Mouse (Mus musculus): Measurements from ENCODE around the gene Brd2.

Brd2 gene

GRCm38 (mm10) chr17:34133289-34133688 is 10.9 kb upstream of the Brd2 start:
- DNase-seq (ENCODE audit: low spot score in 2 of 2) = no peak

- no peak for DNase-seq (ENCODE audit: low spot score in 2 of 2)
Observed at GRCm38 (mm10) chr17:34131911-34132310, 9.5 kb upstream of the Brd2 start.

GRCm38 (mm10) chr17:34130073-34130947 is 7.9 kb upstream of the Brd2 start:
- DNase-seq (ENCODE audit: low spot score in 2 of 2) = no peak

- peak; percentile 51 to 60 for DNase-seq (ENCODE audit: low spot score in 2 of 2)
Observed at GRCm38 (mm10) chr17:34128944-34129791, 6.7 kb upstream of the Brd2 start.

DNA sequence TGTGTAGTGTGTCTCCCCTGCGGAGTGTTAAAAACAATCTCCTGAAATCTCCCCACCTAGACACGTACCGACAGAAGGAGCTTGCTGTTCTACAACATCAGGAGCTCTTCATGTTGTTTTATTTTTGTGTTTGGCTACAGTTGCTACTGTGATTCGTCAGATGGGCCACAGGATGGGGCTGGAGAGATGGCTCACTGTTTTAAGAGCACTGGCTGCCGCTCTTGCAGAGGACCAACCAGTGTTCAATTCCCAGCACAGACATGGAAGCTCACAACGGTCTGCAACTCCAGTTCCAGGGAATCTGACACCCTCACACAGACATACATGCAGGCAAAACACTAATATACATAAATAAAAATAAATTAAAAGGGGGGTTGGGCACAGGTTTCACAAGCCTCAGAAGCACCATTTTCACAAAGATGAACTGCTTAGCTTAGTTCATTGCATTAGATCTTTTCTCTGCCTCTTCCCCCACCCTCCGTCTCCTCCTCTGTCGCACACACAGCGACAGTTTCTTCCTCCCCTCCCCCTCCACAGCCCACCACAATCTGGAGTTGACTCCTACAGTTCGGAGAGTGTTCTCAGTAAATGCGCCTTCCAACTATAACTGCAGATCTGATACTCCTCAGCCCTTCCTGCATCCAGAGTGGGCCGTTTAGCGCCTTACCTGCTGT is 6.0 kb upstream of the Brd2 start:
- DNase-seq (ENCODE audit: low spot score in 2 of 2) = peak; percentile 49 to 52

DNA sequence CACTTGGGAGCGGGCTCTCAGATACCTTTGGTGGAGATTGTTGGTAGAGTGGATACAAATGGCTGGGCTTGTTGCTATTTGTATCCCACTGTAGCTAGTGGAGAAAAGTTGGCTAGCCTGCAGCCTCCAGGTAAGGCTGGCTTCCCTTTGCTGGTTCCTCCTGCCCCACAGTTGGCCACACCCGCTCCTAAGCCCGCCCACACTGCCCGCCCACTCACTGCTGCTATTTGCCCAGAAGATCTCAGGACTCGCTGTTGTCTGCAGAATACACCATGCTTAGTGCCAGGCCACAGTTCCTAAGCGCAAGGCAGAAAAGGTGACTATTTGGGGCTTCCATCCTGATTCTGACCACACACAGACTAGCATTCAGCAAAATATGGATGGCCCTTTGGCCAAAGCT is 5.0 kb upstream of the Brd2 start:
- peak; percentile 41 to 49 for DNase-seq (ENCODE audit: low spot score in 2 of 2)

DNA sequence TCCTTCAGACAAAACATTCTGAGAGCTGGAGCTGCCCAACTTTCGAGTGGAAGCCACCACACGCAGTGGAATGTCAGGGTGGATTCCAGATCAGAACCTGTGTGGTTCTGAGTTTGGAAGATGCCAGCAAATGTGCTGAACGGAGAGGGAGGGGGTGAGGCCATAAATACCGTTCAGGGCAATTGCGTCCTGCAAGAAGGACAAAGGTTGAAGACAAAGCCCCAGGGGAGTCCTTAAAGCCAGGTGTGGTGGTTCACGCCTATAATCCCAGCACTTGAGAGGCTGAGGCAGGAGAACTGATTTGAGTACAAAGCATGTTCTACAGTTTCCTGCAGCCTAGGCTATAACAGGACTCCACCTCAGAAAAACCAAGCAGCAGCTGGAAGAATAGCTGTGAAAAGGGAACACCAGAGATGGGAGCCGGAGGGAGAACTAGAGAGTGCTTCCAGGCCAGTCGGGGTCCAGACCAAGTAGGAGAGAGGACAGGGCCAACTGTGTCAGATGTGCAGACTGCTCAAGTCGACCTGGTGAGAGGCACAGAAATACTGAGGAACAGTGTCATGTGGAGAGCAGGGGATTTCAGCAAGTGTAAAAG is 4.5 kb upstream of the Brd2 start:
- no peak for DNase-seq (ENCODE audit: low spot score in 2 of 2)

DNA sequence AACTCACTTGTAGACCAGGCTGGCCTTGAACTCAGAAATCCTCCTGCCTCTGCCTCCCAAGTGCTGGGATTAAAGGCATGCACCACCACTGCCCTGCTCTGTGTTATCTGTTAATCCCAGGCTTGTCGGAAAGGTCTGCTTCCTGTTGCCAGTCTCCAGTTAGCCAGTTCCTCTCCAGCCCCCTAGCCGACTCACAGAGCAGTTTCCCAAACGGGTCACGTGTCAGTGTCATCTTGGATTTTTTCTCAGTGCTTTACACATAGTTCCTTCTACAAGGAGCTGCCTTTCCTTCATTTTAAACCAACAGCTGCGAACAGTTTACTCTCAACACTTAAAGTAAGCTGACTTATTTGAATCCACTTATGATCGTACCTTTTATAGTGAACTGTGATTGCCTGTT is 2.2 kb upstream of the Brd2 start:
- no peak for DNase-seq (ENCODE audit: low spot score in 2 of 2)

DNA sequence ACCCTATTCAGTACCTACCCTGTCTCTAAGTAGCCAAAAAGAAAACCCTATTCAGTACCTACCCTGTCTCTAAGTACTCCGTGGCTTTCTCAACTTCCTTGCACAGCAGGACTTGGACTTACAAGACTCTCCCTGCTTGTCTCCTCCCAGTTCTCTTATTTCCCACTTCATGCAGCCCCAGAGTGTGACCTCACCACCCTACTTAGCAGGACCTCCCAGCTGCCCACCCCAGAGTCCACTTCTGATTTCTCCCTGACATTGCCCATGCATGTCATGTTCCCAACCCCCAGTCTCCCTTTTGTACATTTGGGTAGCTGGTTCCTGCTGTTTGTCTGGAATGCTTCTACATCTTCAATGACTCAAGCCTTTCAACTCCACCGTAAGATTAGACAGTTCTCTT is 1.1 kb upstream of the Brd2 start:
- DNase-seq (ENCODE audit: low spot score in 2 of 2) = no peak

GRCm38 (mm10) chr17:34123111-34123510 is 677 bp upstream of the Brd2 start:
- DNase-seq (ENCODE audit: low spot score in 2 of 2) = no peak

DNA sequence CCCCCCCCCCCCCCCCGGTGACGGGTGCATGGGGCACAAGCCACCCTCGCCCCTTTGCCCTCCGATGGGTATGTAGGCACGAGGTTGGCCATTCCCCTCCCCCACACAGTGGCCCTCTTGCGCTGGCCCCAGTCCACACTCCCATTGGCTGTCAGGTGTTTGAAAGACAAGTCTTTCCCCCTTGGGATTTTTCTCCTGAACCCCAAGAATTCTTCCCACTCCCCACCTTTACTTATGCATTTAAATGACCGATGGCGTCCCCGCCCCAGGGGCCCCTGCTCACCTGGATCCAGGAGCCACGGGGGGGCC is 601 bp downstream of the Brd2 start:
- DNase-seq (ENCODE audit: low spot score in 2 of 2) = no peak

GRCm38 (mm10) chr17:34121172-34121878 is 1.1 kb downstream of the Brd2 start:
- DNase-seq (ENCODE audit: low spot score in 2 of 2) = peak; percentile 45 to 57

DNA sequence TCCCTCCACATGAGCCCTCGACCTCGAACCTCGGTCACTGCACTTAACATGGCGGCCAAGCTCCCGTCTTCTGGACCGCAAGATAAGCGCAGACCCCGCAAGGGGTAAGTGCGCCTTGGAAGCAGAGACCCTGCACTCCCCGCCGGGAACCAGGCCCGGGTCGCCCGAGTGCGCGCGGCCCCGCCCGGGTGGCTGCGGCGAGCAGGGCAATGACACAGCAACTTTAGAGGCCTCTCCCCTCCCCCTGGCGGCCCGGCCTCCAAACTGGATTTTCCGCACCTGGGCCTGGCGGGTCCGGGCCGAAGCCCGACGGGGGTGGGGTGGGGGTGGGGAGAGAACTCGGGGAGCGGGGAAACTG is 1.6 kb downstream of the Brd2 start:
- peak; percentile 81 to 85 for DNase-seq (ENCODE audit: low spot score in 2 of 2)

DNA sequence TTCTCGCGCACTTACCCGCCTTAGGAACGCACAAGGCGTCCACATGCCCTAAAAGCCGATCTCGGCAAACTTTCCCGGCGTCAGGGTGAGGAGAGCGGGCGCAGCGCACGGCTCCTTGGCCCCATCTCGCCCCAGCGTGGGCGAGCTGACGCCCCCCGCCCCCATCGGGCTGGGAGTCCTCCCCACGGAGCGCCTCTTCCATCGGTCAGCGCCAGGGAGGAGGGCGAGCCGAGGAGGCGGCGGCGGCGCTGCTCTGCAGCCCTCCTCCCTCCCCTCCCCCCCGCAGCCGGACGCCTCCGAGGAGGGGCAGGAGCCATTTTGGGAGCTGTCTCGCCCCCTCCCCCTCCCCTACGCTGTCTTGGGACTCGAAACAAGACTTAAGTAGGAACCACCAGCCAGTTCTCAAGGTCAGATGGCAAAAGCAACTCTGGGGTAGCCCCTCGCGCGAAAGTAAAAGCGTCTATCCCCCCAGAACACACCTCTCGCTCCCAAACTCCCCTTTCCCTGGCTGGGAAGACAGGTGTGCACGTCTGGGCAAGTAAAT is 2.2 kb downstream of the Brd2 start:
- peak; percentile 79 to 81 for DNase-seq (ENCODE audit: low spot score in 2 of 2)

GRCm38 (mm10) chr17:34119249-34120179 is 2.9 kb downstream of the Brd2 start, which contains the start of gene H2-DMa:
H2-DMa (plus strand) TSS chr17:34119541.
- peak; percentile 99 for DNase-seq (ENCODE audit: low spot score in 2 of 2)

- DNase-seq (ENCODE audit: low spot score in 2 of 2) = no peak
Observed at GRCm38 (mm10) chr17:34118873-34119248, 3.6 kb downstream of the Brd2 start.

- peak; percentile 67 to 69 for DNase-seq (ENCODE audit: low spot score in 2 of 2)
Observed at GRCm38 (mm10) chr17:34118113-34118872, 4.1 kb downstream of the Brd2 start.

DNA sequence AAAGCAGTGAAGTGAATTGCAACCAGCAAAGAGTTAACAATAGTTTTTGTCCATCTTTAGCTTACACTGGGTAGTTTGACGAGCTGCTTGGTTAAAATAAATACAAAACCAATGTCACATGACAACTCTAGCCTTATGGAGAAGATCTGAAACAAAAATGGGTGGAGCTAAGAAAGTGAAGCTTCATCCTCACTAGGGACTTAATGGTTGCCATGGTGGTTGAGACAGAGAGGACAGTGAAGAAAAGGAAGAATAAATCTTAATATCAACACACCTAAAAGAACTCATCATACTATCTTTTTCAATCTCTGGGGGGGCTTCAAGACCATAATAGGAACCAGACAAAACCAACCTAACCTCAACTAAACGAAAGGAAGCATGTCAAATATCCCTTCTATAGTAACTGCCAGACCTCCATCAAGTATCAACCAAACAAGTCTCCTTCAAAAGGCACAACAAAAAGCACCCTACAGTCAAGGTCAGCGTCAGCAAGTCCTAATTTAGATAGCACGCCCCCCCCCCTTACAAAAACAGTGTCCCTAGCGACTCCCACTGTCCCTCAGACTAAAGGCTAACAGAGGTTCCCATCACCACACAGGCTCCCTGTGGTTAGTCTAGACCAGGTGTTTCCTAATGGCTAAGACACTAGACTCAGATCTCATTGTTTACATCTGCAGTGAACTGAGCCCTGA is 4.9 kb downstream of the Brd2 start:
- DNase-seq (ENCODE audit: low spot score in 2 of 2) = no peak
